Mouse (Mus musculus) C2C12 (cell line): ENCODE results near the gene Rarres1.

ENCODE experiments used
- CEBPB ChIP-seq: IDR thresholded peaks from one replicate; pipeline ENCODE4 v1.6.1; 2011; ENCODE audit warnings: low read depth, mild to moderate bottlenecking, control low read depth, moderate library complexity
- CTCF ChIP-seq: IDR thresholded peaks from one replicate; pipeline ENCODE4 v1.5.1; 2011; ENCODE audit not compliant: control insufficient read depth, insufficient read depth, insufficient read length
- MYOG ChIP-seq: IDR thresholded peaks from one replicate; pipeline ENCODE4 v1.6.1; 2011; ENCODE audit not compliant: control insufficient read depth, insufficient read length; ENCODE audit errors: extremely low read depth
- USF1 ChIP-seq: IDR thresholded peaks from one replicate; pipeline ENCODE4 v1.6.1; 2011; ENCODE audit warnings: low read depth, mild to moderate bottlenecking, control low read depth, moderate library complexity

GRCm38 (mm10) chr3:67524768-67525167 lies 9.4 kb upstream of the Rarres1 start:
- TF ChIP-seq CTCF: no peak
- no peak for TF ChIP-seq USF1
- TF ChIP-seq MYOG: no peak
- TF ChIP-seq CEBPB: no peak
